Mouse (Mus musculus) megakaryocyte progenitor cell, adult 5-6 weeks (primary cell): Measurements from ENCODE around the gene Ms4a3. TPM values are rescaled to one million over a fixed set of nuclear protein-coding genes. Genes with fewer than 3 reads are reported as not detected.
A peak's percentile ranks its signal among the peaks of the same experiment; 100 is the strongest.

Source experiments
- ATAC-seq: replicated peaks from 2 replicates; pipeline ENCODE4 v1.8.0; 2016; ENCODE audit warnings: mild to moderate bottlenecking, moderate TSS enrichment, inconsistent platforms; ENCODE audit not compliant: poor library complexity
- total RNA-seq, 2 experiments: library from RNA; stranded (forward) in 1 of 2; stranded (reverse) in 1 of 2; fragments of 157-497, 149-512 nt in 1 of 2; fragments of 200-1000 nt in 1 of 2; gene quantifications; 2 replicates each; pipeline versions ENCODE4 v1.2.3 to v1.2.4; 2015 to 2017

Gene Ms4a3
- total RNA-seq (2015) (1,524 and 1,660 TPM in 2 replicates), total RNA-seq (2017) (866 and 1,151 TPM in 2 replicates)

GRCm38 (mm10) chr19:11640732-11641131 lies at the start of gene Ms4a3:
TSS of gene Ms4a3 (minus strand) at chr19:11640851.
- peak; percentile 92 for ATAC-seq

- no peak for ATAC-seq
Measured at GRCm38 (mm10) chr19:11661562-11661961, 20.9 kb upstream of the Ms4a3 start.

- ATAC-seq = no peak
Measured at GRCm38 (mm10) chr19:11660459-11660858, 19.8 kb upstream of the Ms4a3 start, which contains the start of gene Oosp2. TSS of gene Oosp2 (minus strand) at chr19:11660559.

- peak; percentile 100 for ATAC-seq
Measured at GRCm38 (mm10) chr19:11659142-11659541, 18.5 kb upstream of the Ms4a3 start.

- ATAC-seq = no peak
Measured at GRCm38 (mm10) chr19:11649564-11649963, 8.9 kb upstream of the Ms4a3 start.

GRCm38 (mm10) chr19:11646166-11646565 lies 5.5 kb upstream of the Ms4a3 start:
- peak; percentile 71 for ATAC-seq

- ATAC-seq = no peak
Measured at GRCm38 (mm10) chr19:11639038-11639437, 1.6 kb downstream of the Ms4a3 start.

- peak; percentile 47 for ATAC-seq
Measured at GRCm38 (mm10) chr19:11635572-11635971, 5.1 kb downstream of the Ms4a3 start.

GRCm38 (mm10) chr19:11634330-11634729 lies 6.3 kb downstream of the Ms4a3 start:
- peak; percentile 65 for ATAC-seq

- no peak for ATAC-seq
Measured at GRCm38 (mm10) chr19:11633732-11634131, 6.9 kb downstream of the Ms4a3 start.

- peak; percentile 92 for ATAC-seq
Measured at GRCm38 (mm10) chr19:11625231-11625630, 15.4 kb downstream of the Ms4a3 start.

- ATAC-seq = no peak
Measured at GRCm38 (mm10) chr19:11624800-11625199, 15.9 kb downstream of the Ms4a3 start.

- no peak for ATAC-seq
Measured at GRCm38 (mm10) chr19:11623551-11623950, 17.1 kb downstream of the Ms4a3 start, which contains the start of gene Ms4a2. TSS of gene Ms4a2 (minus strand) at chr19:11623719.

- peak; percentile 75 for ATAC-seq
Measured at GRCm38 (mm10) chr19:11617983-11618382, 22.7 kb downstream of the Ms4a3 start.

GRCm38 (mm10) chr19:11614805-11615204 lies 25.8 kb downstream of the Ms4a3 start:
- ATAC-seq = no peak

- ATAC-seq = peak; percentile 15; the same call in 1 of the 2 replicates
Measured at GRCm38 (mm10) chr19:11613776-11614443, 26.7 kb downstream of the Ms4a3 start.

GRCm38 (mm10) chr19:11613084-11613483 lies 27.6 kb downstream of the Ms4a3 start:
- peak; percentile 28 for ATAC-seq

GRCm38 (mm10) chr19:11612293-11612692 lies 28.4 kb downstream of the Ms4a3 start:
- ATAC-seq = no peak

- peak; percentile 82 for ATAC-seq
Measured at GRCm38 (mm10) chr19:11611541-11611945, 29.1 kb downstream of the Ms4a3 start.

- ATAC-seq = peak; percentile 62
Measured at GRCm38 (mm10) chr19:11608172-11608571, 32.5 kb downstream of the Ms4a3 start.

GRCm38 (mm10) chr19:11604603-11605002 lies 36.0 kb downstream of the Ms4a3 start, which contains the start of gene Ms4a6d:
TSS of gene Ms4a6d (minus strand) at chr19:11604849.
- ATAC-seq = peak; percentile 38

GRCm38 (mm10) chr19:11602026-11602425 lies 38.6 kb downstream of the Ms4a3 start:
- ATAC-seq = peak; percentile 89

GRCm38 (mm10) chr19:11601349-11601748 lies 39.3 kb downstream of the Ms4a3 start:
- ATAC-seq = no peak
